Mouse (Mus musculus): ENCODE data around the gene Gm8720.
"Not testable (repeated sequence)": the region's sequence is repeated elsewhere in the genome, so short reads cannot be mapped to it uniquely, and the experiment has no call there.

The Gm8720 gene
- long read RNA-seq, experiment 1: 0 reads
- long read RNA-seq, experiment 2: 0 reads

DNA sequence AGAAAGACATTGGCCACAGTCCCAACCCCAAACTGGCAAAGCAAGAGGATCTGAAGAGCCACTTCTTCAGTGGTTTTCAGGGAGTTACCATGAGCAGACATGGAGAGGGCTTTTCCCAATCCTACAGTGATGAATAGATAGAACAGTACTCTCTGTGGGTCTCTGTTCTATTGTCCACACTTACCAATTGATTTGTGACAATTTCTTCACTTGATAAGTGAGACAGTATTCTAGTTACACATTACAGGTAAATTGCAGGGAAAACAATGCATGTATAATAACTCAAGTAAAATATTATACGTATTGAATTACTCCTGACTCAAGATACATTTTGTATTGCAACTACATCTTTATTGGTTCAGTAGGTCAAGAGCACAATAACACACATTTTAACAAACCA is at the start of gene Gm8720:
Gene Gm8720, minus strand, starts transcription at position 101 of the 400 bp plus-strand sequence.
- intact Hi-C loops (cut with DNase I): not testable (repeated sequence)

DNA sequence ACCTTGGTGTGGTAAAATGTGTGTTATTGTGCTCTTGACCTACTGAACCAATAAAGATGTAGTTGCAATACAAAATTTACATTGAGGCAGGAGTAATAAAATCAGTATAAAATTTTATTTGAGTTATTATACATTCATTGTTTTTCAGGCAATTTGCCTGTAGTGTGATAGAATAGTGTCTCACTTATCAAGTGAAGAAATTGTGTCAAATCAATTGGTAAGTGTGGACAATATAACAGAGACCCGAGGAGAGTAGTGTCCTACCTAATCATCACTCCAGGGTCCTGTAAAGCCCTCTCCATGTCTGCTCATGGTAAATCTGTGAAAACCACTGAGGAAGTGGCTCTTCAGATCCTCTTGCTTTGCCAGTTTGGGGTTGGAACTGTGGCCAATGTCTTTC is 12.0 kb downstream of the Gm8720 start, which contains the start of gene Vmn1r163:
Gene Vmn1r163, plus strand, starts transcription at position 301 of the 400 bp plus-strand sequence.
- intact Hi-C loops (cut with DNase I): not testable (repeated sequence)

DNA sequence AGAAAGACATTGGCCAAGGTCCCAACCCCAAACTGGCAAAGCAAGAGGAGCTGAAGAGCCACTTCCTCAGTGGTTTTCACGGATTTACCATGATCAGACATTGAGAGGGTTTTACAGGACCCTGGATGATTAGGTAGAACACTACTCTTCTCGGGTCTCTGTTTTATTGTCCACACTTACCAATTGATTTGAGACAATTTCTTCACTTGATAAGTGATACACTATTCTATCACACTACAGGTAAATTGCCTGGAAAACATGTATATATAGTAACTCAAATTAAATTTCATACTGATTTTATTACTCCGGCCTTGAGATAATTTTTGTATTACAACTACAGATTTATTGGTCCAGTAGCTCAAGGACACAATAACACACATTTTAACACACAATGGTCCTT is 47.4 kb downstream of the Gm8720 start, which contains the start of gene Gm4216:
Gene Gm4216, minus strand, starts transcription at position 101 of the 400 bp plus-strand sequence.
- intact Hi-C loops (cut with DNase I): not testable (repeated sequence)

Measured in adrenal gland (tissue).